Mouse (Mus musculus): ENCODE measurements around the gene Calcrl. TPM values are rescaled to one million over a fixed set of nuclear protein-coding genes. Genes with fewer than 3 reads are reported as not detected.

Gene Calcrl
- total RNA-seq (2022), result 10 to 100 TPM in 2 of 4 experiments, 1 to 10 TPM in 2; 9.7 to 11.1 (median 10.4) TPM

GRCm38 (mm10) chr2:84425138-84425537, at the start of gene Calcrl:
Gene Calcrl, minus strand, starts transcription at chr2:84425411.
- peak; percentile 69 to 74 for DNase-seq (ENCODE audit: low spot score in 2 of 2)

- no peak for DNase-seq (ENCODE audit: low spot score in 2 of 2)
These were observed 49.4 kb upstream of the Calcrl start for GRCm38 (mm10) chr2:84474651-84475050.

GRCm38 (mm10) chr2:84473941-84474530, 48.8 kb upstream of the Calcrl start:
- no peak for DNase-seq (ENCODE audit: low spot score in 2 of 2)

GRCm38 (mm10) chr2:84467391-84467790, 42.2 kb upstream of the Calcrl start:
- no peak for DNase-seq (ENCODE audit: low spot score in 2 of 2)

GRCm38 (mm10) chr2:84464956-84465355, 39.7 kb upstream of the Calcrl start:
- no peak for DNase-seq (ENCODE audit: low spot score in 2 of 2)

GRCm38 (mm10) chr2:84462411-84462810, 37.2 kb upstream of the Calcrl start:
- DNase-seq (ENCODE audit: low spot score in 2 of 2), result no peak

GRCm38 (mm10) chr2:84459651-84460177, 34.5 kb upstream of the Calcrl start:
- DNase-seq (ENCODE audit: low spot score in 2 of 2), result no peak

- no peak for DNase-seq (ENCODE audit: low spot score in 2 of 2)
These were observed 32.0 kb upstream of the Calcrl start for GRCm38 (mm10) chr2:84457221-84457620.

GRCm38 (mm10) chr2:84455236-84455799, 30.1 kb upstream of the Calcrl start:
- no peak for DNase-seq (ENCODE audit: low spot score in 2 of 2)

- DNase-seq (ENCODE audit: low spot score in 2 of 2), result no peak
These were observed 29.5 kb upstream of the Calcrl start for GRCm38 (mm10) chr2:84454551-84455235.

- DNase-seq (ENCODE audit: low spot score in 2 of 2), result no peak
These were observed 28.8 kb upstream of the Calcrl start for GRCm38 (mm10) chr2:84454051-84454450.

GRCm38 (mm10) chr2:84445499-84445898, 20.3 kb upstream of the Calcrl start:
- DNase-seq (ENCODE audit: low spot score in 2 of 2), result no peak

GRCm38 (mm10) chr2:84441940-84442339, 16.7 kb upstream of the Calcrl start:
- DNase-seq (ENCODE audit: low spot score in 2 of 2), result no peak

- DNase-seq (ENCODE audit: low spot score in 2 of 2), result no peak
These were observed 4.5 kb upstream of the Calcrl start for GRCm38 (mm10) chr2:84429724-84430123.

GRCm38 (mm10) chr2:84428836-84429235, 3.6 kb upstream of the Calcrl start:
- no peak for DNase-seq (ENCODE audit: low spot score in 2 of 2)

GRCm38 (mm10) chr2:84426531-84426930, 1.3 kb upstream of the Calcrl start:
- DNase-seq (ENCODE audit: low spot score in 2 of 2), result no peak

GRCm38 (mm10) chr2:84416501-84416900, 8.7 kb downstream of the Calcrl start:
- no peak for DNase-seq (ENCODE audit: low spot score in 2 of 2)

GRCm38 (mm10) chr2:84409796-84410592, 15.2 kb downstream of the Calcrl start:
- DNase-seq (ENCODE audit: low spot score in 2 of 2), result no peak

- DNase-seq (ENCODE audit: low spot score in 2 of 2), result no peak
These were observed 20.4 kb downstream of the Calcrl start for GRCm38 (mm10) chr2:84404834-84405233.

- DNase-seq (ENCODE audit: low spot score in 2 of 2), result no peak
These were observed 22.5 kb downstream of the Calcrl start for GRCm38 (mm10) chr2:84402713-84403112.

- DNase-seq (ENCODE audit: low spot score in 2 of 2), result no peak
These were observed 28.7 kb downstream of the Calcrl start for GRCm38 (mm10) chr2:84396557-84396956.

- DNase-seq (ENCODE audit: low spot score in 2 of 2), result no peak
These were observed 32.0 kb downstream of the Calcrl start for GRCm38 (mm10) chr2:84393236-84393635.

Measured in gastrocnemius, adult 8-10 months (tissue).